ENCODE assay signal across 16 mouse cellular contexts in the genomic region with DNA sequence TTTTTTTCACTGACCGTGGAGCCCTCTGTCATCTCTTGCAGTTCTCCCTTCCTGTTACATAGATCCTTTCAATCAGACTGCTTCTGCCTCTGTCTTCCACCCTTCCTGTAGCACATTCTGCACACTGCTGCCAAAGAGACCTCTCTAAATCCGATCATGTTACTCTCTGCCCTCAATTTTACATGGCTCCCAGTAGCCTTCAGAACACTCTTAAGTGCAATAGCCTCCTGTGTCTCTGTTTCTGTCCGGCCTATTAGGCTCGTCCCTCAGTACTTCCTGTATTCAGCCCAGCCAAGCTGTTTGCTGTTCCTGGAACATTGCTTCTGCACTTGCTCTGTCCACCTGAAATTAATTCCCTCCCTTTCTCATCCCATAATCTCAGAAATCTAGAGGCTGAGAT. TPM values are rescaled to one million over a fixed set of nuclear protein-coding genes. Genes with fewer than 3 reads are reported as not detected.
DNase-seq lines count a peak whose midpoint lies in the region; ATAC-seq lines count a peak whose summit lies in the region.
"Had no signal": no experiment of that assay in that cellular context is flagged by ENCODE, and none has a peak within 500 bp of the region (broad histone marks: within the 10 kb centered on the region; RNA-seq: fewer than 3 reads in every experiment).

No protein-coding gene starts in this region.

- peak; percentile 60 for DNase-seq in gastrocnemius, adult 18-20 months (ENCODE audit: low spot score)
- no peak for DNase-seq in gastrocnemius, adult 8-10 months (ENCODE audit: low spot score in 2 of 2)
- DNase-seq in hindbrain, embryonic 11.5 days (ENCODE audit: low spot score): no peak
- no peak for DNase-seq in midbrain, embryonic 14.5 days
- no peak for DNase-seq in adrenal gland, postnatal 10 days
- DNase-seq: adrenal gland, postnatal 36 days; gastrocnemius, postnatal 25 days; kidney, adult 11 months; kidney, postnatal 14 days; lung, embryonic 14.5 days; thymus, postnatal 25 days had no signal

- no peak overlapping the region for H3K9ac ChIP-seq in hindbrain, embryonic 13.5 days
- H3K9ac ChIP-seq in hindbrain, embryonic 11.5 days (ENCODE audit: low read depth, low read length): no peak overlapping the region
- H3K9ac ChIP-seq in midbrain, embryonic 16.5 days (ENCODE audit: low read depth, low read length): no peak overlapping the region
- H3K9ac ChIP-seq in midbrain, embryonic 14.5 days (replicated peaks; ENCODE audit: low read length): no peak overlapping the region
- H3K9ac ChIP-seq: limb, embryonic 13.5 days; lung, embryonic 14.5 days had no signal

- peaks cover 95% of the 10 kb centered on the region for H3K79me2 ChIP-seq in macrophage (ENCODE audit: inconsistent target)

- no peak for ATAC-seq in hindbrain, embryonic 13.5 days (ENCODE audit: low FRiP score)
- ATAC-seq in hindbrain, embryonic 11.5 days (ENCODE audit: low FRiP score): no peak
- ATAC-seq in midbrain, embryonic 16.5 days: no peak
- ATAC-seq in midbrain, embryonic 14.5 days (ENCODE audit: low FRiP score, low TSS enrichment): no peak
- ATAC-seq: hindbrain, postnatal 0 days had no signal

- H3K9me3 ChIP-seq in hindbrain, embryonic 13.5 days: no peaks in the 10 kb centered on the region
- no peaks in the 10 kb centered on the region for H3K9me3 ChIP-seq in hindbrain, embryonic 11.5 days (ENCODE audit: control insufficient read depth, low read length)
- no peaks in the 10 kb centered on the region for H3K9me3 ChIP-seq in midbrain, embryonic 16.5 days (replicated peaks; ENCODE audit: control insufficient read depth, low read length, poor library complexity, severe bottlenecking)
- H3K9me3 ChIP-seq in midbrain, embryonic 14.5 days (ENCODE audit: control insufficient read depth, low read length): no peaks in the 10 kb centered on the region
- H3K9me3 ChIP-seq: limb, embryonic 13.5 days had no signal

- no peak overlapping the region for H3K4me2 ChIP-seq in hindbrain, embryonic 13.5 days
- no peak overlapping the region for H3K4me2 ChIP-seq in hindbrain, embryonic 11.5 days (replicated peaks; ENCODE audit: low read depth, low read length)
- no peak overlapping the region for H3K4me2 ChIP-seq in midbrain, embryonic 16.5 days (ENCODE audit: low read length)
- H3K4me2 ChIP-seq in midbrain, embryonic 14.5 days (ENCODE audit: low read length): no peak overlapping the region
- H3K4me2 ChIP-seq: limb, embryonic 13.5 days; lung, embryonic 14.5 days had no signal

- peaks cover 11% of the 10 kb centered on the region for H3K4me1 ChIP-seq in hindbrain, embryonic 13.5 days (replicated peaks)
- H3K4me1 ChIP-seq in hindbrain, embryonic 11.5 days (replicated peaks; ENCODE audit: control insufficient read depth, insufficient read depth, low read length): no peaks in the 10 kb centered on the region
- peaks cover 4% of the 10 kb centered on the region; the same call in 1 of the 2 replicates for H3K4me1 ChIP-seq in midbrain, embryonic 16.5 days (ENCODE audit: control insufficient read depth, insufficient read depth, low read length)
- no peaks in the 10 kb centered on the region for H3K4me1 ChIP-seq in midbrain, embryonic 14.5 days (ENCODE audit: control insufficient read depth, insufficient read depth, low read length)

- H3K27me3 ChIP-seq in hindbrain, embryonic 13.5 days: no peaks in the 10 kb centered on the region
- no peaks in the 10 kb centered on the region for H3K27me3 ChIP-seq in hindbrain, embryonic 11.5 days (ENCODE audit: control insufficient read depth, insufficient read depth, low read length)
- H3K27me3 ChIP-seq in midbrain, embryonic 16.5 days (ENCODE audit: control insufficient read depth, insufficient read depth, low read depth, low read length): no peaks in the 10 kb centered on the region
- no peaks in the 10 kb centered on the region for H3K27me3 ChIP-seq in midbrain, embryonic 14.5 days (ENCODE audit: control insufficient read depth, insufficient read depth, low read length)
- H3K27me3 ChIP-seq: limb, embryonic 13.5 days had no signal

- H3K4me3 ChIP-seq in hindbrain, embryonic 13.5 days: no peak overlapping the region
- H3K4me3 ChIP-seq in hindbrain, embryonic 11.5 days (ENCODE audit: low read depth, low read length): no peak overlapping the region
- no peak overlapping the region for H3K4me3 ChIP-seq in midbrain, embryonic 16.5 days (ENCODE audit: low read depth, low read length)
- H3K4me3 ChIP-seq in midbrain, embryonic 14.5 days (replicated peaks; ENCODE audit: low read depth, low read length): no peak overlapping the region
- H3K4me3 ChIP-seq in macrophage (ENCODE audit: inconsistent target): no peak overlapping the region
- H3K4me3 ChIP-seq: limb, embryonic 13.5 days had no signal

- no peaks in the 10 kb centered on the region for H3K36me3 ChIP-seq in hindbrain, embryonic 13.5 days
- H3K36me3 ChIP-seq in hindbrain, embryonic 11.5 days (ENCODE audit: control insufficient read depth, insufficient read depth, low read length): no peaks in the 10 kb centered on the region
- no peaks in the 10 kb centered on the region for H3K36me3 ChIP-seq in midbrain, embryonic 16.5 days (ENCODE audit: control insufficient read depth, insufficient read depth, low read length)
- peaks cover 3% of the 10 kb centered on the region; the same call in 1 of the 2 replicates for H3K36me3 ChIP-seq in midbrain, embryonic 14.5 days (ENCODE audit: control insufficient read depth, insufficient read depth, low read length)
- H3K36me3 ChIP-seq in macrophage (ENCODE audit: inconsistent target): no peaks in the 10 kb centered on the region

- 84% methylated on average over 4 of the region's 4 CpGs for WGBS in hindbrain, embryonic 13.5 days
- 84% methylated on average over 4 of the region's 4 CpGs for WGBS in hindbrain, embryonic 11.5 days
- 79% methylated on average over 4 of the region's 4 CpGs for WGBS in midbrain, embryonic 16.5 days
- 89% methylated on average over 4 of the region's 4 CpGs for WGBS in midbrain, embryonic 14.5 days
- WGBS in macrophage (ENCODE audit: missing documents): 52% methylated on average over 4 of the region's 4 CpGs

- 0 out of 2 replicates have a peak overlapping the region, but pooled peaks have one; percentile 3 for H3K27ac ChIP-seq in hindbrain, embryonic 13.5 days
- no peak overlapping the region for H3K27ac ChIP-seq in hindbrain, embryonic 11.5 days (ENCODE audit: low read depth, low read length)
- H3K27ac ChIP-seq in midbrain, embryonic 16.5 days (ENCODE audit: low read length): 0 out of 2 replicates have a peak overlapping the region, but pooled peaks have one; percentile 22
- no peak overlapping the region for H3K27ac ChIP-seq in midbrain, embryonic 14.5 days (replicated peaks; ENCODE audit: low read depth, low read length)
- peak overlapping the region; percentile 29 for H3K27ac ChIP-seq in macrophage
- H3K27ac ChIP-seq: hindbrain, postnatal 0 days; limb, embryonic 13.5 days had no signal

RNA-seq across cellular contexts. Expression of a gene that starts 26.1 kb away (rescaled TPM):
- total RNA-seq in gastrocnemius, adult 18-20 months (2021): 10 to 100 TPM; 29.1 to 33.3 TPM
- 10 to 100 TPM; 18.8 to 27.9 (median 27.3) TPM for total RNA-seq in gastrocnemius, adult 8-10 months (2022)
- 33.3 and 35.4 TPM in 2 replicates for polyA plus RNA-seq in hindbrain, embryonic 13.5 days (2015; fragmentation: Nextera tagmentation; extraction: Ambion mirVana)
- polyA plus RNA-seq in hindbrain, embryonic 11.5 days (2014; fragmentation: Nextera tagmentation; extraction: Ambion mirVana): 34.6 and 58.4 TPM in 2 replicates
- polyA plus RNA-seq in midbrain, embryonic 16.5 days (2015; fragmentation: Nextera tagmentation; extraction: Ambion mirVana): 20.1 and 27.1 TPM in 2 replicates
- polyA plus RNA-seq in midbrain, embryonic 14.5 days (2014; fragmentation: Nextera tagmentation; extraction: Ambion mirVana): 19.6 and 23.1 TPM in 2 replicates
- 100 to 1,000 TPM in 21 of 26 experiments, 10 to 100 TPM in 5; 72.9 to 153 (median 117) TPM for total RNA-seq in macrophage (2018; cell fraction: chromatin; rRNA removed)
- 100 to 1,000 TPM; 107 to 139 (median 117) TPM for total RNA-seq in macrophage (2018; cell fraction: cytosol; rRNA removed)
- total RNA-seq in macrophage (2018; cell fraction: nucleus; rRNA removed): 100 to 1,000 TPM in 13 of 26 experiments, 10 to 100 TPM in 13; 73.3 to 148 (median 98.6) TPM
- 68.1 to 117 TPM (median 91.5 TPM) in 3 replicates for polyA plus RNA-seq in macrophage (2018)
- total RNA-seq in adrenal gland, postnatal 10 days (2021): 100 to 1,000 TPM; 122 to 123 TPM

RNA-seq across cellular contexts. Expression of a gene that starts 55.5 kb away (rescaled TPM):
- total RNA-seq in gastrocnemius, adult 18-20 months (2021): not detected
- under 1 TPM in 1 of 4 experiments, not detected in 3; 0.59 TPM for total RNA-seq in gastrocnemius, adult 8-10 months (2022)
- 0.78 and 2.5 TPM in 2 replicates for polyA plus RNA-seq in hindbrain, embryonic 13.5 days (2015; fragmentation: Nextera tagmentation; extraction: Ambion mirVana)
- 0.91 and 0.93 TPM in 2 replicates for polyA plus RNA-seq in hindbrain, embryonic 11.5 days (2014; fragmentation: Nextera tagmentation; extraction: Ambion mirVana)
- polyA plus RNA-seq in midbrain, embryonic 16.5 days (2015; fragmentation: Nextera tagmentation; extraction: Ambion mirVana): 3.8 and 4.1 TPM in 2 replicates
- 0.95 and 2.9 TPM in 2 replicates for polyA plus RNA-seq in midbrain, embryonic 14.5 days (2014; fragmentation: Nextera tagmentation; extraction: Ambion mirVana)
- total RNA-seq in macrophage (2018; cell fraction: chromatin; rRNA removed): not detected
- total RNA-seq in macrophage (2018; cell fraction: cytosol; rRNA removed): not detected
- 1 to 10 TPM in 1 of 26 experiments, under 1 TPM in 2, not detected in 23; 0.85 to 3.4 (median 0.88) TPM for total RNA-seq in macrophage (2018; cell fraction: nucleus; rRNA removed)
- not detected in 3 replicates for polyA plus RNA-seq in macrophage (2018)
- total RNA-seq in adrenal gland, postnatal 10 days (2021): 1 to 10 TPM; 2.2 to 2.4 TPM
- total RNA-seq: gastrocnemius, postnatal 25 days had no signal

RNA-seq across cellular contexts. Expression of a gene that starts 55.9 kb away (rescaled TPM):
- not detected for total RNA-seq in gastrocnemius, adult 18-20 months (2021)
- total RNA-seq in gastrocnemius, adult 8-10 months (2022): not detected
- 0.52 and 1.4 TPM in 2 replicates for polyA plus RNA-seq in hindbrain, embryonic 13.5 days (2015; fragmentation: Nextera tagmentation; extraction: Ambion mirVana)
- polyA plus RNA-seq in hindbrain, embryonic 11.5 days (2014; fragmentation: Nextera tagmentation; extraction: Ambion mirVana): 0.19 and 0.50 TPM in 2 replicates
- 1.5 and 2.0 TPM in 2 replicates for polyA plus RNA-seq in midbrain, embryonic 16.5 days (2015; fragmentation: Nextera tagmentation; extraction: Ambion mirVana)
- 1.3 and 2.4 TPM in 2 replicates for polyA plus RNA-seq in midbrain, embryonic 14.5 days (2014; fragmentation: Nextera tagmentation; extraction: Ambion mirVana)
- total RNA-seq in macrophage (2018; cell fraction: chromatin; rRNA removed): not detected
- under 1 TPM in 1 of 26 experiments, not detected in 25; 0.07 TPM for total RNA-seq in macrophage (2018; cell fraction: cytosol; rRNA removed)
- total RNA-seq in macrophage (2018; cell fraction: nucleus; rRNA removed): under 1 TPM in 1 of 26 experiments, not detected in 25; 0.59 TPM
- not detected in 3 replicates for polyA plus RNA-seq in macrophage (2018)
- under 1 TPM; 0.36 to 0.99 TPM for total RNA-seq in adrenal gland, postnatal 10 days (2021)
- total RNA-seq: gastrocnemius, postnatal 25 days had no signal
- polyA plus RNA-seq: lung, embryonic 14.5 days had no signal

Comparison
In these comparisons a context has a peak if more than half of its experiments do, and no peak if none do; other contexts are left out.
1. H3K27ac ChIP-seq: peak in hindbrain, embryonic 13.5 days (single experiment), midbrain, embryonic 16.5 days (single experiment) and macrophage (single experiment); none in hindbrain, embryonic 11.5 days (single experiment) and midbrain, embryonic 14.5 days (single experiment).